Mouse (Mus musculus): ENCODE results near the gene Mfge8.

The Mfge8 gene

DNA sequence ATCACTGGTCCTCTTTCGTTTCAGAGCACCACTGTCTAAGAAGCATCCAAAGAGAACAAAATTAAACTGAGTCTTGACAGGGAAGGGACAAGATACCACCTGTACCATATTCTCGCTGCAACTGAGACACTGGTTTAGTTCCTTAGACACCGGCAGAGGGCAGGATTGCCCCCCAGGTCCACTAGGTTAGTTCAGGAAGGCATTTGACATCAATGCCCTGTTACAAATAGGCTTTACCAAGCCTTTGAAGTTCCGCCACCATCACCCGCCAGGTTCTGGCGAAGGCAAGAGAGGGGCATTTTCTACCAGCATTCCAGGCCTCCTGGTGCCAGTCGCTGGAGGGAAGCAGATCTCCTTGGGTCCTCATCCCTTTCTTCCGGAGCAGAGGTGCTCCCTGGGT is 19.0 kb downstream of the Mfge8 start:
- no peak for DNase-seq (ENCODE audit: low spot score)

DNA sequence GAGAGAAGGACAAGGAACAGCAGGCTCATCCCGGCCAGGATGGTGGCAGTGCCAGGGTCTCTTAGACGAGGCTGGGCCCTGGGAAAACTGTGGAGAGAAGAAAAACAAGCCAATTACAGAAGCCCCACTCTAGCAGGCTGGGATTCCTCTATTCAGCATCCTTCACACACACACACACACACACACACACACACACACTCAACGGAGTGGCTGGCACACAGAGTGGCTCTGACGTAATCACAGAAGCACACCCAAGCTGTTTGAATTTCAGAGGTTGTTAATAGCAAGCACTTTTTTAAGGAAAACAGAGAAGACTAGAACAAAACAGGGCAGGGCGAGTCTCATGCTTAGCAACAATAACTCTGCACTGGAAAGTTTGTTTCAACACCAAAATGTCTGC is 25.4 kb downstream of the Mfge8 start:
- no peak for DNase-seq (ENCODE audit: low spot score)

DNA sequence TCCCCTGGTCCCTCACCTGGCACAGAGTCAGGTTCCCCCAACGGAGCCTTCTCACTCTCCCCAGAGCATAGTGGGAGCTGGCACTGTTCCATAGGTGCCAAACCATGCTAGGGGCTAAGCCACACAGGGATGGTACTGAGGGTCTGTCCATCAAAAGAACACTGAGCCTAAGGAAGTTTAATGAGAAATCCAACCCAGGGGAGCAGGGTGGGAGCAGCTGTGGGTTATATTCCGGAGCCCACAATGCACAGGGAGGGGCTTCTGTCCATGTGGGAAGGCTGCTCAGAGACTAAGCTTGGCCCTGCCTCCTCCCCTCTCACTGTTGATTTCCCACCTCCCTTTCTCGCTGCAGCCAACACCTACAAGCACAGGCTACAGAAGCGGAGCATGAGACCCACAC is 35.0 kb downstream of the Mfge8 start:
- no peak for DNase-seq (ENCODE audit: low spot score)

DNA sequence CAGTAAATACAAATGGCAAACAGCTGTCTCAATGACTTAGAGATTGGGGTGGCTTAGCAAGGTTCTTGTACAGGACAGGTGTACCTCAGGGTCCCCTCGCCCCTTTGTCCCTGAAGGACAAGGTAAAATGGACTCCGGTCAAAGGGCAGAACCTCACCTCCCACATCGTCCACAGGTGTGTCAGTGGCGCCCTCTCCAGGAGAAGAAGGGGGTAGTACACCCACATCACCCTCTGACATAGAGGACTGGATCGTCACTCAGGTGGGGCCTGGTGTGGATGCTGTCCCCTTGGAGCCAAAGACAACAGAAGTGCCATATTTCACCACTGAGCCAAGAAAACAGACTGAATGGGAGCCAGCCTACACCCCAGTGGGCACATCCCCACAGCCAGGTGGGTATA is 52.4 kb downstream of the Mfge8 start:
- no peak for DNase-seq (ENCODE audit: low spot score)

DNA sequence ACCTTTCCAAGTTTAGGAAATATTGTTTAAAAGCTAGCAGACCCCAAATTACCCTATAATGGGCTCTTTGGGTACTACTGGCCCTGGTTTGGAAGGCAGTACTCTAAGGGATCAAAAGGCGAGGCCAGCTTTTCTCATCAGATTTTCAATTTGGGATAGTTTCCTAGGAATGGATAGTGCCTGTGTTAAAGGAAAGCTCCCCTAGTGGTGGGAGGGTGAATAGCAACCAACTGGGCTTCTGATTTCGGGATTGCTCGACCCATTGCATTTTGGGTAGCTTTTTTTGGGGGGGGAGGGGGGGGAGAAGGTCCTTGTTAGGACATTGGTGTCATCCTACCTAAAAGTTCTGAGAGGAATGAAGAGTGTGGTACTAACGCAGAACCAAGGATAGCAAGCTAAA is 59.7 kb downstream of the Mfge8 start:
- DNase-seq (ENCODE audit: low spot score), result no peak

All from MN1 (cell line).